Mouse (Mus musculus) lung, embryonic 15.5 days (tissue): ENCODE data around the gene 2210016L21Rik. TPM values are rescaled to one million over a fixed set of nuclear protein-coding genes. Genes with fewer than 3 reads are reported as not detected.
A peak's percentile ranks its signal among the peaks of the same experiment; 100 is the strongest.

Experiments
- ATAC-seq: fragments of 200-750 bp; cut with Nextera tagmentation; 2 replicates; pipeline ENCODE4 v1.8.0; 2017; ENCODE audit warnings: moderate number of reproducible peaks, borderline replicate concordance; ENCODE audit not compliant: low FRiP score, low TSS enrichment; ENCODE audit errors: extremely low read depth
- H3K27ac ChIP-seq: fragments of 300-500 bp; sonication (generic); 2 replicates; pipeline ENCODE4 v1.5.1; 2015; ENCODE audit warnings: moderate library complexity, mild to moderate bottlenecking, inconsistent platforms
- H3K27me3 ChIP-seq: fragments of 300-500 bp; sonication (generic); 2 replicates; pipeline ENCODE4 v1.6.1; 2015; ENCODE audit warnings: inconsistent platforms
- H3K36me3 ChIP-seq: fragments of 300-500 bp; sonication (generic); 2 replicates; pipeline ENCODE4 v1.6.1; 2015; ENCODE audit warnings: inconsistent platforms
- H3K4me1 ChIP-seq: fragments of 300-500 bp; sonication (generic); 2 replicates; pipeline ENCODE4 v1.6.1; 2015; ENCODE audit warnings: inconsistent platforms
- H3K4me2 ChIP-seq: fragments of 300-500 bp; sonication (generic); 2 replicates; pipeline ENCODE4 v1.6.1; 2015; ENCODE audit warnings: inconsistent platforms, mild to moderate bottlenecking, moderate library complexity
- H3K4me3 ChIP-seq: fragments of 300-500 bp; sonication (generic); 2 replicates; pipeline ENCODE4 v1.5.1; 2015; ENCODE audit warnings: mild to moderate bottlenecking, inconsistent platforms
- H3K9ac ChIP-seq: fragments of 300-500 bp; sonication (generic); 2 replicates; pipeline ENCODE4 v1.6.1; 2015; ENCODE audit warnings: inconsistent platforms
- H3K9me3 ChIP-seq: fragments of 300-500 bp; sonication (generic); 2 replicates; pipeline ENCODE4 v1.6.1; 2016; ENCODE audit warnings: inconsistent platforms
- WGBS: fragments of 180-500 bp; shearing (Covaris S2); methylation state at CpG from one replicate; pipeline ENCODE4 v1.1.7; 2015; 5-methylcytosine and 5-hydroxymethylcytosine counted together
- polyA plus RNA-seq: library from polyadenylated mRNA; unstranded; fragments of >200 nt; fragmentation: Nextera tagmentation; extraction: Ambion mirVana; gene quantifications from 2 replicates; pipeline ENCODE4 v1.2.1, GENCODE M21; 2015

The 2210016L21Rik gene
- polyA plus RNA-seq, 1 experiment from 2014 or later: 47.1 TPM

- Histone ChIP-seq H3K36me3 (no peaks in the 10 kb centered on the region), H3K9ac (no peak overlapping the region), H3K4me2 (no peak overlapping the region; the same call in 1 of the 2 replicates), H3K4me3 (no peak overlapping the region), H3K4me1 (0 out of 2 replicates have a peak, but pooled peaks cover 3% of the 10 kb centered on the region), H3K27ac (no peak overlapping the region), H3K27me3 (0 out of 2 replicates have a peak, but pooled peaks cover 4% of the 10 kb centered on the region), H3K9me3 (no peaks in the 10 kb centered on the region)
- WGBS: 18% methylated on average over 7 of the region's 7 CpGs
- no peak for ATAC-seq
These were observed 26.7 kb downstream of the 2210016L21Rik start for GRCm38 (mm10) chr5:114968651-114969050.

GRCm38 (mm10) chr5:114969064-114969463, 27.1 kb downstream of the 2210016L21Rik start:
- Histone ChIP-seq H3K27me3 (0 out of 2 replicates have a peak, but pooled peaks cover 4% of the 10 kb centered on the region), H3K4me2 (no peak overlapping the region; the same call in 1 of the 2 replicates), H3K4me3 (no peak overlapping the region), H3K9ac (no peak overlapping the region), H3K9me3 (no peaks in the 10 kb centered on the region), H3K27ac (no peak overlapping the region), H3K4me1 (0 out of 2 replicates have a peak, but pooled peaks cover 3% of the 10 kb centered on the region), H3K36me3 (no peaks in the 10 kb centered on the region)
- 9% methylated on average over 4 of the region's 4 CpGs for WGBS
- no peak for ATAC-seq

- WGBS: 51% methylated on average over 13 of the region's 13 CpGs
- Histone ChIP-seq H3K4me1 (0 out of 2 replicates have a peak, but pooled peaks cover 3% of the 10 kb centered on the region), H3K9me3 (no peaks in the 10 kb centered on the region), H3K4me3 (no peak overlapping the region), H3K27ac (no peak overlapping the region), H3K9ac (no peak overlapping the region), H3K36me3 (no peaks in the 10 kb centered on the region), H3K4me2 (no peak overlapping the region), H3K27me3 (0 out of 2 replicates have a peak, but pooled peaks cover 4% of the 10 kb centered on the region)
- ATAC-seq: no peak
These were observed 27.8 kb downstream of the 2210016L21Rik start for GRCm38 (mm10) chr5:114969609-114970215.

- no peak within 1 kb of the TSS for H3K4me3 ChIP-seq
- H3K4me1 ChIP-seq: 0 out of 2 replicates have a peak, but pooled peaks cover 3% of the 10 kb centered on the region
- WGBS: 50% methylated on average over 17 of the region's 17 CpGs
- 0 out of 2 replicates have a peak, but pooled peaks cover 4% of the 10 kb centered on the region for H3K27me3 ChIP-seq
- H3K9ac ChIP-seq: no peak within 1 kb of the TSS
- H3K27ac ChIP-seq: no peak within 1 kb of the TSS
- no peaks in the 10 kb centered on the region for H3K9me3 ChIP-seq
- ATAC-seq: no peak
- H3K4me2 ChIP-seq: no peak within 1 kb of the TSS
- H3K36me3 ChIP-seq: no peaks in the 10 kb centered on the region
These were observed 28.9 kb downstream of the 2210016L21Rik start, which contains the start of gene Hnf1a for GRCm38 (mm10) chr5:114970824-114971227. Gene Hnf1a, minus strand, starts transcription at chr5:114971094.

GRCm38 (mm10) chr5:114972201-114972600, 30.2 kb downstream of the 2210016L21Rik start:
- Histone ChIP-seq H3K36me3 (no peaks in the 10 kb centered on the region), H3K27ac (no peak overlapping the region), H3K9ac (no peak overlapping the region), H3K4me3 (no peak overlapping the region), H3K4me1 (0 out of 2 replicates have a peak, but pooled peaks cover 3% of the 10 kb centered on the region), H3K9me3 (no peaks in the 10 kb centered on the region), H3K27me3 (0 out of 2 replicates have a peak, but pooled peaks cover 4% of the 10 kb centered on the region), H3K4me2 (no peak overlapping the region)
- no peak for ATAC-seq
- WGBS: 75% methylated on average over 9 of the region's 9 CpGs

- WGBS: 69% methylated on average over 8 of the region's 8 CpGs
- Histone ChIP-seq H3K27ac (no peak overlapping the region), H3K4me2 (no peak overlapping the region), H3K36me3 (no peaks in the 10 kb centered on the region), H3K4me1 (0 out of 2 replicates have a peak, but pooled peaks cover 3% of the 10 kb centered on the region), H3K4me3 (no peak overlapping the region), H3K27me3 (0 out of 2 replicates have a peak, but pooled peaks cover 2% of the 10 kb centered on the region), H3K9ac (no peak overlapping the region), H3K9me3 (no peaks in the 10 kb centered on the region)
- ATAC-seq: no peak
These were observed 31.2 kb downstream of the 2210016L21Rik start for GRCm38 (mm10) chr5:114973131-114973530.

- H3K9ac ChIP-seq: no peak overlapping the region
- no peaks in the 10 kb centered on the region for H3K36me3 ChIP-seq
- no peak overlapping the region for H3K27ac ChIP-seq
- H3K4me2 ChIP-seq: no peak overlapping the region
- H3K27me3 ChIP-seq: no peaks in the 10 kb centered on the region
- peaks cover 16% of the 10 kb centered on the region for H3K4me1 ChIP-seq
- no peak for ATAC-seq
- H3K9me3 ChIP-seq: no peaks in the 10 kb centered on the region
- H3K4me3 ChIP-seq: no peak overlapping the region
These were observed 35.0 kb downstream of the 2210016L21Rik start for GRCm38 (mm10) chr5:114976935-114977334.

- 41% methylated on average over 11 of the region's 11 CpGs for WGBS
- no peak overlapping the region for H3K27ac ChIP-seq
- H3K27me3 ChIP-seq: no peaks in the 10 kb centered on the region
- peaks cover 16% of the 10 kb centered on the region for H3K4me1 ChIP-seq
- H3K4me3 ChIP-seq: no peak overlapping the region
- no peak for ATAC-seq
- H3K9ac ChIP-seq: no peak overlapping the region
- H3K9me3 ChIP-seq: no peaks in the 10 kb centered on the region
- H3K36me3 ChIP-seq: no peaks in the 10 kb centered on the region
- no peak overlapping the region for H3K4me2 ChIP-seq
These were observed 36.5 kb downstream of the 2210016L21Rik start for GRCm38 (mm10) chr5:114978473-114978872.

- 3% methylated on average over 6 of the region's 6 CpGs for WGBS
- no peak overlapping the region for H3K9ac ChIP-seq
- peak overlapping the region; percentile 39 for H3K4me3 ChIP-seq
- no peaks in the 10 kb centered on the region for H3K9me3 ChIP-seq
- H3K27me3 ChIP-seq: no peaks in the 10 kb centered on the region
- H3K27ac ChIP-seq: no peak overlapping the region
- peak overlapping the region; percentile 74 for H3K4me2 ChIP-seq
- ATAC-seq: no peak
- no peaks in the 10 kb centered on the region for H3K36me3 ChIP-seq
- H3K4me1 ChIP-seq: peaks cover 16% of the 10 kb centered on the region
These were observed 36.9 kb downstream of the 2210016L21Rik start for GRCm38 (mm10) chr5:114978888-114979249.

GRCm38 (mm10) chr5:114979250-114980121, 37.5 kb downstream of the 2210016L21Rik start:
- peak overlapping the region; percentile 39 for H3K4me3 ChIP-seq
- peak; percentile 70; the same call in 1 of the 2 replicates for ATAC-seq
- H3K4me1 ChIP-seq: peaks cover 16% of the 10 kb centered on the region
- H3K9ac ChIP-seq: peak overlapping the region; percentile 34
- H3K27ac ChIP-seq: no peak overlapping the region
- WGBS: 6% methylated on average over 32 of the region's 32 CpGs
- H3K27me3 ChIP-seq: no peaks in the 10 kb centered on the region
- no peaks in the 10 kb centered on the region for H3K9me3 ChIP-seq
- H3K4me2 ChIP-seq: peak overlapping the region; percentile 74
- no peaks in the 10 kb centered on the region for H3K36me3 ChIP-seq

GRCm38 (mm10) chr5:114980122-114980748, 38.3 kb downstream of the 2210016L21Rik start:
- no peak for ATAC-seq
- WGBS: 19% methylated on average over 16 of the region's 16 CpGs
- no peaks in the 10 kb centered on the region for H3K36me3 ChIP-seq
- H3K9me3 ChIP-seq: no peaks in the 10 kb centered on the region
- peaks cover 16% of the 10 kb centered on the region for H3K4me1 ChIP-seq
- H3K9ac ChIP-seq: peak overlapping the region; percentile 34
- no peak overlapping the region for H3K27ac ChIP-seq
- H3K4me2 ChIP-seq: peak overlapping the region; percentile 74
- H3K27me3 ChIP-seq: no peaks in the 10 kb centered on the region
- peak overlapping the region; percentile 39 for H3K4me3 ChIP-seq
